Mouse (Mus musculus): ENCODE data around the gene Tent4a. TPM values are rescaled to one million over a fixed set of nuclear protein-coding genes. Genes with fewer than 3 reads are reported as not detected.
"Not testable (repeated sequence)": the region's sequence is repeated elsewhere in the genome, so short reads cannot be mapped to it uniquely, and the experiment has no call there.

Gene Tent4a
- total RNA-seq (2015) (10.8 and 11.2 TPM in 2 replicates), total RNA-seq (2017) (10.5 and 10.6 TPM in 2 replicates)

GRCm38 (mm10) chr13:69534334-69534653 is at the start of gene Tent4a:
Gene Tent4a, minus strand, starts transcription at chr13:69534617.
- ATAC-seq (replicated peaks; ENCODE audit: poor library complexity) = peak; percentile 54

DNA sequence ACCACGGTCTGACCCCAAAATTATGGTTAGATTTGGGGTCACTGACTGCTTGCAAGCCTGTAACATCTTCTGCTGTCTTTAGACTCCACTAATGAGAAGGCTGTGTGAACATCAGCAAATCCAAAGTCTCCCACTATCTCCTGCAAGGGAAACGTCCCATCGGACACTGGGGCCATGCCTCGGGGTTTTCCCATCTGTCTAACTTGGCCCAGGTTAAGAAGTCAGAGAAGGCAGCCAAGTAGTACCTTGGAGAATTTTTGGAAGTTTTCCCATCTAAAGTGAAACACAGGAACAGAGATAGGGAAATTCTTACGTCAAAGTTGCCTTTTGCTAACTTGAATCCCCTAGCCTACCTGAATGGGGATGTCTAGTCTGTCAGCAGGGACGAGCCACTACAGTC is 49.2 kb upstream of the Tent4a start:
- ATAC-seq (replicated peaks; ENCODE audit: poor library complexity) = no peak

DNA sequence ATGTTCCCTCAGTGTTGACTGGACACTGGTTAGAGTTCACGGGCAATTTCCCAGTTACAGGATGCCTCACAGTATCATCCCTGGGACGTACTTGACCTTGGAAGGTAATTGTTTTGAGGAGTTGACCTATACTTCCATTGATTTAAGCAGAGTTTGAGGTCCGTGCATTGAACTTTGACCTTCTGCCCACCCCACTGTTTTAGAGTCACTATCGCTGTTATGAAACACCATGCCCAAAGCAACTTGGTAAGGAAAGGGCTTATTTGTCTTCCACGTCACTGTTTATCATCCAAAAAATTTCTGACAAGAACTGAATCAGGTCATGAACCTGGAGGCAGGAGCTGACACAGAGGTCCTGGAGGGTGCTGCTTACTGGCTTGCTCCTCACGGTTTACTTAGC is 48.0 kb upstream of the Tent4a start:
- ATAC-seq (replicated peaks; ENCODE audit: poor library complexity) = no peak

- ATAC-seq (replicated peaks; ENCODE audit: poor library complexity) = no peak
These were observed 42.9 kb upstream of the Tent4a start for GRCm38 (mm10) chr13:69577181-69577834.

DNA sequence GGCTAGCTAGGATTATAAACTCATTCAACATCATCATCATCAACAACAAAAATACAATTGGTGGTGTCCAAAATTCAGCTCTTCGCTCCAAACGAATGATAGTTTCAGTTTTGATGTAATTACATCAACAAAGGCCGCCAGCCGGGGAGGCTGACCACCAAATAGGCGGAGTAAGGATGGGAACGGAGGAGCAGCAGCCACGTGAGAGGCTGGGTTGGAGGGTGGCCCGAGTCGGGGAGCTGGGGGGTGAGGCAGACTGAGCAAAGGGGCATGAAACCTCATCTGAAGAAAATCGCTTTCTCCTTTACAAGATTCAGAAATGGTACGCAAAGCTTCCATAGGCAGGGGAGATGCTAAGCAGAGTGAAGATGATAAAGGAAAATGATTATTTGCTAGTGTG is 42.3 kb upstream of the Tent4a start:
- ATAC-seq (replicated peaks; ENCODE audit: poor library complexity) = no peak

GRCm38 (mm10) chr13:69572594-69572993 is 38.2 kb upstream of the Tent4a start:
- ATAC-seq (replicated peaks; ENCODE audit: poor library complexity) = no peak

- 0 out of 2 replicates have a peak, but pooled peaks have one; percentile 23 for ATAC-seq (replicated peaks; ENCODE audit: poor library complexity)
These were observed 34.8 kb upstream of the Tent4a start for GRCm38 (mm10) chr13:69569201-69569600.

- not testable (repeated sequence) for ATAC-seq (replicated peaks; ENCODE audit: poor library complexity)
These were observed 31.0 kb upstream of the Tent4a start for GRCm38 (mm10) chr13:69565401-69565800.

DNA sequence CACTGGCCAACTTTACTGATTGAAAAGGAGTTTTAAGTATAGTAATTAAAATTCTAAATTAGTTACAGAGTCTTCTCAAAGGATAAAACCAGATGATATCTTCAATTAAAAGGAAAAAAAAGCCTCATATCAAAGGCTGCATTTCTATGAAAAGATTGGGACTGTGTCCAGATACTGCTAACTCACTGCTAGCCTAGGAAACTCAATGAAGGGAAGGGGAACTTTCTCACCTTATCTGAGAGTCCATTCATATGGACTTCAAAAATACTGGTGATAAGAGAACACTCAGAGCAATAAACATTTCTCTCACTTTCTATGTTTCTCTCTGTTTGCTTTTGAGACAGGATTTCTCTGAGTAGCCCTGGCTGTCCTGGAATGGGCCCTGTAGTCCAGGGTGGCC is 30.2 kb upstream of the Tent4a start:
- ATAC-seq (replicated peaks; ENCODE audit: poor library complexity) = no peak

DNA sequence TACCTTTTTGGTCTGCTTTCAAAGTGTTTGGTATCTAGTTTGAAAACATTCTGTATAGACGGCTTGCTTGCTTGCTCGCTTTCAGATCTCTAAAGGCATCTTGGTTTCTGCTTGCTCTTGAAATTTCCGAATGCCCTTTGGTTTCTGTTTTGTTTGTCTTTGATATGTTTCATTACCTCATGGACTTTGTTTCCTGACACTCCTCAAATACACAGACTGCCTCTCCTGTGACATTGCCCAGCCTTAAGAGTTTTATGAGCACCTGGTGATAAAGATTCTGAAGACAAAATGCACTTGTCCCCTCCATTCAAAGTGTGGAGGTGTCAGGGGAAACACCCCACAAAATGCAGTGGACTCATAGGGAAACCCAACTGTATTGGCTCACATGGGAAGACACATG is 29.5 kb upstream of the Tent4a start:
- no peak for ATAC-seq (replicated peaks; ENCODE audit: poor library complexity)

GRCm38 (mm10) chr13:69562654-69563574 is 28.5 kb upstream of the Tent4a start:
- no peak for ATAC-seq (replicated peaks; ENCODE audit: poor library complexity)

DNA sequence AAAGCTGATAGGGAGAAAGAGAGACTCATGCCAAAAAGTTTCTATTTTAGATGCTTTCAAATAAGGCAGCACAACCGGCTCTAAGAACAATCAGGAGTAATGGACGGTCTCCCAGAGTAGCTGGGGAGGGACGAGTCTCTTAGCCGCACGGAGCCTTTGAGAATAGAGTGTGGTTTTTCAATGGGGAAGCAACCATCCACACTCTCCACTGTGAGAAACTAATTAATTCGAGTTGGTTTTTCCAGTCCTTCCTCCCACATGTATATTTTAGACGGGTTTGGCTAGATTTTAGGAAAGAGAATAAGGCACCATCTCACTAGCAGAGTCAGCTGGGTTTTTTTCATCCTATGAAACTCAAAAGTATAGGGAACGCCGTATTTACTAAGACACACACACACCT is 27.6 kb upstream of the Tent4a start:
- ATAC-seq (replicated peaks; ENCODE audit: poor library complexity) = no peak

DNA sequence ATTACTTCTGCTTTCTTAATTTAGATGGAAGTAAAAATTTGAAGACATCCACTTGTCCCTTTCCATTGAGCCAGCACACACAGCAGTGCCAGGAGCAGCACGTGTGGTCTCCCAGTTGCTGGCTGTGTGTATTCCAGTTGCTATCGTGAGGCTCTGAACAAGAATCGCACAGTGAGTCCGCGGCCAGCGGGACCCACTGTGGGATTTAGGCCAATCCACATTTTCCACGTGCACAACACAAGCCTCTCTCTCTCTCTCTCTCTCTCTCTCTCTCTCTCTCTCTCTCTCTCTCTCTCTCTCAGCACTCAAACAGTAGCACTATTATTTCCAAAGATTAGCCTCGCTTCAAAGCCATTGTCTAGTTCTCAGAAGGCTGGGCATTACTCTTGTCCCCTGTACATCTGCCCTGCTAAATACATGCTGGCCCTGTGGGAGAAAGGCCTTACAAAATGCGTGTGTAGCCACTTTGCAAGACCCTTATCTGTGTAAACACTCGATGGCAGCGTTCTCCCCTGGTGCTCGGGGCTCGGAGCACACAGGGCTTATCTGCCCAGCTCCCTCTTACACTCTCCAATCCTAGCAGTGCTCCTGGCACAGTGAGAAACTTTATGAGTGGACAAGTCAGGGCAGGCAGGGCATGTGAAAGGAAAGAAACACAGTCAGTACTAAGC is 25.0 kb upstream of the Tent4a start:
- no peak for ATAC-seq (replicated peaks; ENCODE audit: poor library complexity)

DNA sequence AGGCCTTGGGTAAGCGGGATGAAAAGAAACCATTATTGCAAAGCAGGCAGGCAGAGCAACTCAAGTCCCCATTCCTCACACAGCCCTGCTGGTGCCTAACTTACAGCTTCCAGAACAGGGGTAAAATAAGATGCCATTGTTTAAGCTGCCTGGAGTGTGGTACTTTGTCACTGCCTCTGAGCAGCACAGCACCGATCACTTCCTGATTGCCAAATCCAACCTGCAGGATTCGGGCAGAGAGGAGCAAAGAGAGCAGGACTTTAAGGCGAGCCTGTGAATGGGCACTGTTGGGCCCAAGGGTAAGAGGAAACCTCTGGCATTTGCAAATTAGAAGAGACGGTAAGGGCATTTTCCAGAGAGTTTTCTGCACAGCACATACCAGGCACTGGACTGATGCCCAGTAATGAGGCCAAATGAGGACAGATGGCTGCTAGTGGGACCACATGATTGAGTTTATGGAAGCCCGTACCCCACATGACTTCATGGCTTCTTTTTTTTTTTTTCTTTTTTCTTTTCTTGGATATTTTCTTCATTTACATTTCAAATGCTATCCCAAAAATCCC is 23.8 kb upstream of the Tent4a start:
- ATAC-seq (replicated peaks; ENCODE audit: poor library complexity) = no peak

DNA sequence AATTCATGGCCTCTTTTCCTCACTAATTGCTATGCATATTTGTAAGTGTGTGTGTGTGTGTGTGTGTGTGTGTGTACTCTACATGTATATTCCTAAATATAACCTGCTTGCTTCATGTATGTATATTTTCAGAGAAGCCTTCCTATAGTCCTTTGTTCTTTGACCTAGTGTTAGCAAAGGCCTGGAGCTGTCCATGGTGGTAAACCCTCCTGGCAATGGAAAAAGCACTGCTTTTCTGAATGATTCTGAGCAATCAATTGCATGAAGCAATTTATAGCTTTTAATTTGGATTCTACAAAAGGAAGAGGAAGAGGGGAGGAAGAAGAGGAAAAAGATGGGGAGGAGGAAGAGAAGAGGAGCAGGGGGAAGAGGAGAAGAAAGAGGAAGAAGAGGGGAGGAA is 22.3 kb upstream of the Tent4a start:
- ATAC-seq (replicated peaks; ENCODE audit: poor library complexity) = no peak

- no peak for ATAC-seq (replicated peaks; ENCODE audit: poor library complexity)
These were observed 21.6 kb upstream of the Tent4a start for GRCm38 (mm10) chr13:69555957-69556482.

- no peak for ATAC-seq (replicated peaks; ENCODE audit: poor library complexity)
These were observed 20.6 kb upstream of the Tent4a start for GRCm38 (mm10) chr13:69555045-69555444.

DNA sequence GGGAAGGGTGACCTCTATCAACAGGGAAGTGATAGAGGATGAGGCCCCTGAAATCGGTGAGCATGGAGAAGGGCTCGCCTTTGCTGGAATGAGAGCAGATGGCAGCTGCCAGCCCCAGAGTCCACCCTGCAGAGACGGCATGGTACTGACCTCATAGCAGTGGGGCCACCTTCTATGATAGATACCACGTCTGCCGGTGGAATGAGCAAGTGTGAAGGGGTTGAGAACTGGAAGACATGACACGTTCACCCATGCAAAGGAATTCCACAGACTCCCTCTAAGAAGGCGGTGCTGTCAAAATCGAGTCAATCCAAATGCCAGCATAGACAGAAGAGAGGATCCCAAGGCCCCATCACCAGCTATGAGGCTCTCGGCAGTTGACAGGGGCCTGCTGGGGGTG is 19.8 kb upstream of the Tent4a start:
- ATAC-seq (replicated peaks; ENCODE audit: poor library complexity) = no peak

DNA sequence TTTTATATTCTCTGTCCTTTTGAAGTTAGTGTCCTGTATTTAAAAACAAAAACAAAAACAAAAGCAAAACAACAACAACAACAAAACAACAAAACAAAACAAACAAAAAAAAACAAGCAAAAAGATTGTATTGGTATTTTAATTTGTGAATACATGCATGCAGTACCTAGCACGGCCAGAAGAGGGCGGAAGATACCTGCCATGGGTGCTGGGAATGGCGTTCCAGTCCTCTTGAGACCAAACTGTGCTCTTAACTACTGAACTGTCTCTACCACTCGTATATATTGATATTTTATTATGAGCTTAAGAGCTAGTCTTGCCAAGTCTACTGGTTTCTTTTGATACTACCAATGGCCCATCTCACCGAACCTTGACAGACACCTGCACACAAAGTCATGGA is 18.6 kb upstream of the Tent4a start:
- ATAC-seq (replicated peaks; ENCODE audit: poor library complexity) = peak; percentile 91

GRCm38 (mm10) chr13:69550831-69551230 is 16.4 kb upstream of the Tent4a start:
- ATAC-seq (replicated peaks; ENCODE audit: poor library complexity) = no peak

DNA sequence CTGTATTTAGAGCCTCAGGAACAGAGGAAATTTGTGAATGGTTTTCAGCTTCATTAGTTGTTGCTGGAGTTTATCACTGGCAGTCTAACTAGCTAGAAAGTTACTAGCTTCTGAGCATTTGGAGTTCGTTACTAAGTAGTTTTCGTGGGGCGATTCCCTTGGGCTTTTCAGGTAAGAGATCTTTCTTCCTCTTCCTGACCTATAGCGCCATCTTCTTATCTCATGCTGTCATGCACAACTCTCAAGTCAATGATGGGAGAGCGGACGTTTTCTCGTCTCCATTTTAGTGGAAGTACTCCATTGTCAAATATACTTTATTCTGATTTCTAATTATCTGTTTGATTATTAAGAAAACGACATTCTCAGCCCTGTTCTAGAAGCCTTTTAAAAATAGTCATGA is 15.6 kb upstream of the Tent4a start:
- ATAC-seq (replicated peaks; ENCODE audit: poor library complexity) = no peak

Data from megakaryocyte progenitor cell, adult 5-6 weeks (primary cell).